In the genomic region with DNA sequence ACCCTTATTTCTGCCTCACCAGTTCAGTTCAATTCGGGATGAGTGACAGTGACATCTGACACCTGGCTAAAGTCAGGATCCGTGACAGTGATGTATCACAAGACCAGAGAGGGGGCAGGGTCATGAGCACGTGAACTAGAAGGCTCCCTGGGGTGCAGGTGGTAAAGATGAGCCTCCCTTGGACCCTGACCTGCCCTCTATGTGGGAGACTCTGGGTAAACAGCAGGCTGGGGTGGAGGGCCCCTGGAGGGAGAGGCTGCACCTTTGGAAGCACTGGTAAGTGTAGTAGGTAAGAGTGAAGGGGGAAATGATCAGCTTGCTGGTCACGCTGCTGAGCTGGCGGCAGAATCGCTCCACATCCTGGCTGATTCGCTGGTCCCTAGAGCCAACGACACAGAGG, we compare ENCODE assay signal across 35 mouse cellular contexts. TPM values are rescaled to one million over a fixed set of nuclear protein-coding genes. Genes with fewer than 3 reads are reported as not detected.
DNase-seq lines count a peak whose midpoint lies in the region; ATAC-seq and TF ChIP-seq lines count a peak whose summit lies in the region.
"Had no signal": no experiment of that assay in that cellular context is flagged by ENCODE, and none has a peak within 500 bp of the region (broad histone marks: within the 10 kb centered on the region; RNA-seq: fewer than 3 reads in every experiment).

No protein-coding gene starts in this region.

- 38% methylated on average over 8 of the region's 8 CpGs for WGBS in kidney, embryonic 16.5 days

- no peaks in the 10 kb centered on the region; the same call in 1 of the 2 replicates for H3K27me3 ChIP-seq in E14TG2a.4 (ENCODE audit: insufficient read depth, low read length)
- no peaks in the 10 kb centered on the region for H3K27me3 ChIP-seq in kidney, embryonic 16.5 days (ENCODE audit: insufficient read depth, low read length)
- H3K27me3 ChIP-seq: embryonic facial prominence, embryonic 12.5 days; forebrain, embryonic 13.5 days; midbrain, embryonic 15.5 days; neural tube, embryonic 13.5 days; Patski; stomach, embryonic 15.5 days had no signal

- peaks cover 54% of the 10 kb centered on the region for H3K4me1 ChIP-seq in E14TG2a.4 (replicated peaks; ENCODE audit: low read depth, low read length)
- H3K4me1 ChIP-seq in kidney, embryonic 16.5 days (ENCODE audit: insufficient read depth, low read length), result peaks cover 20% of the 10 kb centered on the region
- H3K4me1 ChIP-seq: embryonic facial prominence, embryonic 12.5 days; stomach, embryonic 15.5 days had no signal

- H3K4me3 ChIP-seq in E14TG2a.4 (replicated peaks; ENCODE audit: low read length), result peak overlapping the region; percentile 68; the same call in 1 of the 2 replicates
- no peak overlapping the region for H3K4me3 ChIP-seq in kidney, embryonic 16.5 days (ENCODE audit: low read length)
- H3K4me3 ChIP-seq: embryonic facial prominence, embryonic 12.5 days; erythroblast, embryonic 14.5 days; forebrain, embryonic 13.5 days; heart, embryonic 10.5 days; midbrain, embryonic 15.5 days; neural tube, embryonic 13.5 days; stomach, embryonic 15.5 days had no signal

- no peak overlapping the region for H3K9ac ChIP-seq in kidney, embryonic 16.5 days (replicated peaks; ENCODE audit: low read length)
- H3K9ac ChIP-seq: embryonic facial prominence, embryonic 12.5 days; forebrain, embryonic 13.5 days; midbrain, embryonic 15.5 days; neural tube, embryonic 13.5 days; stomach, embryonic 15.5 days had no signal

- H3K4me2 ChIP-seq in kidney, embryonic 16.5 days (replicated peaks; ENCODE audit: low read depth, low read length), result no peak overlapping the region
- H3K4me2 ChIP-seq: embryonic facial prominence, embryonic 12.5 days; forebrain, embryonic 13.5 days; midbrain, embryonic 15.5 days; neural tube, embryonic 13.5 days; stomach, embryonic 15.5 days had no signal

- H3K27ac ChIP-seq in kidney, embryonic 16.5 days (ENCODE audit: low read length), result peak overlapping the region; percentile 57
- H3K27ac ChIP-seq: embryonic facial prominence, embryonic 12.5 days; forebrain, embryonic 13.5 days; heart, embryonic 10.5 days; hindbrain, postnatal 0 days; macrophage; midbrain, embryonic 15.5 days; neural tube, embryonic 13.5 days; stomach, embryonic 15.5 days had no signal

- no peaks in the 10 kb centered on the region for H3K9me3 ChIP-seq in E14TG2a.4 (ENCODE audit: low read length)
- H3K9me3 ChIP-seq in kidney, embryonic 16.5 days (ENCODE audit: low read length), result no peaks in the 10 kb centered on the region
- H3K9me3 ChIP-seq: embryonic facial prominence, embryonic 12.5 days; forebrain, embryonic 13.5 days; G1E; heart, embryonic 10.5 days; midbrain, embryonic 15.5 days; neural tube, embryonic 13.5 days; stomach, embryonic 15.5 days had no signal

- no peak for TF ChIP-seq CTCF in E14TG2a.4 (conservative IDR thresholded peaks at IDR 0.05; ENCODE audit: low read length)

- peak; percentile 71 for ATAC-seq in kidney, embryonic 16.5 days (ENCODE audit: low FRiP score, low TSS enrichment)
- no peak for ATAC-seq in erythroblast, adult 5-6 weeks (replicated peaks; ENCODE audit: low FRiP score, poor library complexity, severe bottlenecking)
- ATAC-seq: CD4-positive, CD25-positive, alpha-beta regulatory T cell, adult 4 months; forebrain, embryonic 13.5 days; midbrain, embryonic 15.5 days; Patski had no signal

- H3K36me3 ChIP-seq in E14TG2a.4 (ENCODE audit: insufficient read depth, low read length), result peaks cover 49% of the 10 kb centered on the region
- no peaks in the 10 kb centered on the region for H3K36me3 ChIP-seq in kidney, embryonic 16.5 days (ENCODE audit: insufficient read depth, low read length)
- H3K36me3 ChIP-seq: midbrain, embryonic 15.5 days had no signal

- peak; percentile 47 for DNase-seq in kidney, adult 18-20 months
- peak; percentile 34 to 63 for DNase-seq in kidney, postnatal 4 days
- no peak for DNase-seq in cerebellum, postnatal 4 days (ENCODE audit: low spot score in 2 of 2)
- DNase-seq in gastrocnemius, adult 18-20 months (ENCODE audit: low spot score), result no peak
- DNase-seq: adrenal gland, adult 2 months; cerebellum, adult 11 months; cerebellum, adult 9-11 months; right cerebral cortex, postnatal 4 days; thymus, postnatal 25 days had no signal

RNA-seq across cellular contexts. Expression of a gene that starts 4.7 kb away (rescaled TPM):
- polyA plus RNA-seq in kidney, embryonic 16.5 days (2015; fragmentation: Nextera tagmentation; extraction: Ambion mirVana), result 22.4 and 24.6 TPM in 2 replicates
- total RNA-seq in gastrocnemius, adult 18-20 months (2021), result 1 to 10 TPM; 4.9 to 5.1 TPM
- 0.38 and 2.3 TPM in 2 replicates for total RNA-seq in erythroblast, adult 5-6 weeks (2015; ENCODE audit: low replicate concordance)
- 0.77 and 2.0 TPM in 2 replicates for total RNA-seq in erythroblast, adult 5-6 weeks (2017; ENCODE audit: low replicate concordance)

RNA-seq across cellular contexts. Expression of a gene that starts 28.3 kb away (rescaled TPM):
- polyA plus RNA-seq in kidney, embryonic 16.5 days (2015; fragmentation: Nextera tagmentation; extraction: Ambion mirVana), result not detected in 2 replicates
- total RNA-seq in gastrocnemius, adult 18-20 months (2021), result not detected
- total RNA-seq in erythroblast, adult 5-6 weeks (2015; ENCODE audit: low replicate concordance), result not detected in 2 replicates
- total RNA-seq in erythroblast, adult 5-6 weeks (2017; ENCODE audit: low replicate concordance), result not detected in 2 replicates
- total RNA-seq: adrenal gland, adult 2 months; adrenal gland, postnatal 4 days; gastrocnemius, adult 8-10 months; hindbrain, postnatal 0 days; layer of hippocampus, postnatal 14 days; liver, adult 2 months had no signal
- polyA plus RNA-seq: adrenal gland, adult 2 months; CD4-positive, CD25-positive, alpha-beta regulatory T cell, adult 4 months; embryonic facial prominence, embryonic 12.5 days; erythroblast, embryonic 14.5 days; forebrain, embryonic 13.5 days; frontal cortex, adult 2 months; G1E; gonadal fat pad, adult 2 months; heart, embryonic 10.5 days; hindbrain, embryonic 11.5 days; hindbrain, postnatal 0 days; limb, embryonic 11.5 days; liver, adult 2 months; liver, embryonic 16.5 days; lung, embryonic 16.5 days; macrophage; neural tube, embryonic 13.5 days; Patski; stomach, embryonic 15.5 days had no signal

RNA-seq across cellular contexts. Expression of a gene that starts 43.0 kb away (rescaled TPM):
- polyA plus RNA-seq in kidney, embryonic 16.5 days (2015; fragmentation: Nextera tagmentation; extraction: Ambion mirVana), result not detected in 2 replicates
- total RNA-seq in gastrocnemius, adult 18-20 months (2021), result not detected
- not detected in 2 replicates for total RNA-seq in erythroblast, adult 5-6 weeks (2015; ENCODE audit: low replicate concordance)
- not detected in 2 replicates for total RNA-seq in erythroblast, adult 5-6 weeks (2017; ENCODE audit: low replicate concordance)
- total RNA-seq: adrenal gland, adult 2 months; adrenal gland, postnatal 4 days; gastrocnemius, adult 8-10 months; liver, adult 2 months had no signal
- polyA plus RNA-seq: adrenal gland, adult 2 months; CD4-positive, CD25-positive, alpha-beta regulatory T cell, adult 4 months; erythroblast, embryonic 14.5 days; forebrain, embryonic 13.5 days; G1E; gonadal fat pad, adult 2 months; heart, embryonic 10.5 days; heart, embryonic 16.5 days; liver, adult 2 months; liver, embryonic 16.5 days; lung, embryonic 16.5 days; macrophage; Patski; stomach, embryonic 15.5 days had no signal

Comparison
In these comparisons a context has a peak if more than half of its experiments do, and no peak if none do; other contexts are left out.
1. DNase-seq: peak in kidney, adult 18-20 months (single experiment) and kidney, postnatal 4 days (2 of 2); none in cerebellum, postnatal 4 days (0 of 2) and gastrocnemius, adult 18-20 months (single experiment).